In genomic region chr2:73485236-73486119, GRCm38 (mm10) we compare ENCODE assay signal across 8 mouse cellular contexts. TPM values are rescaled to one million over a fixed set of nuclear protein-coding genes. Genes with fewer than 3 reads are reported as not detected.
DNase-seq lines count a peak whose midpoint lies in the region; ATAC-seq lines count a peak whose summit lies in the region.

No protein-coding gene starts in this region.

- 56% methylated on average over 26 of the region's 26 CpGs for WGBS in kidney, embryonic 16.5 days
- WGBS in embryonic facial prominence, embryonic 15.5 days: 37% methylated on average over 26 of the region's 26 CpGs
- 80% methylated on average over 26 of the region's 26 CpGs for WGBS in midbrain, embryonic 16.5 days

- peak overlapping the region; percentile 39 for H3K4me2 ChIP-seq in kidney, embryonic 16.5 days (replicated peaks; ENCODE audit: low read depth, low read length)
- peak overlapping the region; percentile 45 for H3K4me2 ChIP-seq in embryonic facial prominence, embryonic 15.5 days (replicated peaks)
- H3K4me2 ChIP-seq in midbrain, embryonic 16.5 days (ENCODE audit: low read length): no peak overlapping the region

- ATAC-seq in kidney, embryonic 16.5 days (ENCODE audit: low FRiP score, low TSS enrichment): no peak
- 0 out of 2 replicates have a peak, but pooled peaks have one; percentile 12 for ATAC-seq in embryonic facial prominence, embryonic 15.5 days (ENCODE audit: insufficient number of reproducible peaks, low FRiP score, low TSS enrichment, low read depth)
- no peak for ATAC-seq in midbrain, embryonic 16.5 days

- no peak for DNase-seq in kidney, adult 9 months
- DNase-seq in kidney, postnatal 14 days: peak; percentile 10
- DNase-seq in naive thymus-derived CD4-positive, alpha-beta T cell, adult 2 months (ENCODE audit: low read depth): peak; percentile 80
- no peak for DNase-seq in adrenal gland, adult (ENCODE audit: inconsistent age in 2 of 2, low spot score in 1 of 2)
- no peak for DNase-seq in gastrocnemius, postnatal 10 days

- no peaks in the 10 kb centered on the region for H3K27me3 ChIP-seq in kidney, embryonic 16.5 days (ENCODE audit: insufficient read depth, low read length)
- no peaks in the 10 kb centered on the region for H3K27me3 ChIP-seq in embryonic facial prominence, embryonic 15.5 days
- H3K27me3 ChIP-seq in midbrain, embryonic 16.5 days (ENCODE audit: control insufficient read depth, insufficient read depth, low read depth, low read length): no peaks in the 10 kb centered on the region

- H3K36me3 ChIP-seq in kidney, embryonic 16.5 days (ENCODE audit: insufficient read depth, low read length): no peaks in the 10 kb centered on the region
- no peaks in the 10 kb centered on the region for H3K36me3 ChIP-seq in embryonic facial prominence, embryonic 15.5 days
- no peaks in the 10 kb centered on the region for H3K36me3 ChIP-seq in midbrain, embryonic 16.5 days (ENCODE audit: control insufficient read depth, insufficient read depth, low read length)

- H3K4me1 ChIP-seq in kidney, embryonic 16.5 days (ENCODE audit: insufficient read depth, low read length): peaks cover 12% of the 10 kb centered on the region
- peaks cover 73% of the 10 kb centered on the region for H3K4me1 ChIP-seq in embryonic facial prominence, embryonic 15.5 days
- H3K4me1 ChIP-seq in midbrain, embryonic 16.5 days (ENCODE audit: control insufficient read depth, insufficient read depth, low read length): no peaks in the 10 kb centered on the region; the same call in none of the 2 replicates

- H3K9me3 ChIP-seq in kidney, embryonic 16.5 days (ENCODE audit: low read length): no peaks in the 10 kb centered on the region
- H3K9me3 ChIP-seq in embryonic facial prominence, embryonic 15.5 days (replicated peaks): no peaks in the 10 kb centered on the region
- H3K9me3 ChIP-seq in midbrain, embryonic 16.5 days (replicated peaks; ENCODE audit: control insufficient read depth, low read length, poor library complexity, severe bottlenecking): no peaks in the 10 kb centered on the region

- H3K27ac ChIP-seq in kidney, embryonic 16.5 days (ENCODE audit: low read length): peak overlapping the region; percentile 64
- peak overlapping the region; percentile 97 for H3K27ac ChIP-seq in embryonic facial prominence, embryonic 15.5 days (replicated peaks)
- H3K27ac ChIP-seq in midbrain, embryonic 16.5 days (ENCODE audit: low read length): no peak overlapping the region

- H3K9ac ChIP-seq in kidney, embryonic 16.5 days (replicated peaks; ENCODE audit: low read length): no peak overlapping the region; the same call in none of the 2 replicates
- no peak overlapping the region for H3K9ac ChIP-seq in embryonic facial prominence, embryonic 15.5 days
- H3K9ac ChIP-seq in midbrain, embryonic 16.5 days (ENCODE audit: low read depth, low read length): no peak overlapping the region

- peak overlapping the region; percentile 32 for H3K4me3 ChIP-seq in kidney, embryonic 16.5 days (ENCODE audit: low read length)
- H3K4me3 ChIP-seq in embryonic facial prominence, embryonic 15.5 days (replicated peaks): peak overlapping the region; percentile 32
- H3K4me3 ChIP-seq in midbrain, embryonic 16.5 days (ENCODE audit: low read depth, low read length): no peak overlapping the region

RNA-seq across cellular contexts. Expression of gene Wipf1, which starts 44.1 kb away (rescaled TPM):
- polyA plus RNA-seq in kidney, embryonic 16.5 days (2015; fragmentation: Nextera tagmentation; extraction: Ambion mirVana): 8.6 and 10.4 TPM in 2 replicates
- 17.5 and 20.0 TPM in 2 replicates for polyA plus RNA-seq in embryonic facial prominence, embryonic 15.5 days (2015; fragmentation: Nextera tagmentation; extraction: Ambion mirVana)
- 10 to 100 TPM; 21.5 to 27.6 TPM for total RNA-seq in gastrocnemius, postnatal 10 days (2021)
- polyA plus RNA-seq in midbrain, embryonic 16.5 days (2015; fragmentation: Nextera tagmentation; extraction: Ambion mirVana): 2.1 and 2.6 TPM in 2 replicates

Comparison
In these comparisons a context has a peak if more than half of its experiments do, and no peak if none do; other contexts are left out.
1. DNase-seq: peak in kidney, postnatal 14 days (single experiment) and naive thymus-derived CD4-positive, alpha-beta T cell, adult 2 months (single experiment); none in kidney, adult 9 months (single experiment), adrenal gland, adult (0 of 2) and gastrocnemius, postnatal 10 days (single experiment).